Mouse (Mus musculus): ENCODE measurements around the gene Adad2. TPM values are rescaled to one million over a fixed set of nuclear protein-coding genes. Genes with fewer than 3 reads are reported as not detected.

The Adad2 gene
- polyA plus RNA-seq, 2 experiments from 2014 or later, result not detected

- no peak for ATAC-seq
Measured at GRCm38 (mm10) chr8:119616811-119617210, 4.3 kb downstream of the Adad2 start.

- ATAC-seq, result no peak
Measured at GRCm38 (mm10) chr8:119617586-119617985, 5.0 kb downstream of the Adad2 start.

GRCm38 (mm10) chr8:119618887-119619286 is 6.3 kb downstream of the Adad2 start:
- no peak for ATAC-seq

- no peak for ATAC-seq
Measured at GRCm38 (mm10) chr8:119620116-119620840, 7.7 kb downstream of the Adad2 start.

- no peak for ATAC-seq
Measured at GRCm38 (mm10) chr8:119620848-119621465, 8.4 kb downstream of the Adad2 start.

- ATAC-seq, result no peak
Measured at GRCm38 (mm10) chr8:119622555-119622954, 10.0 kb downstream of the Adad2 start.

- ATAC-seq, result no peak
Measured at GRCm38 (mm10) chr8:119623061-119623460, 10.5 kb downstream of the Adad2 start.

GRCm38 (mm10) chr8:119623744-119624143 is 11.2 kb downstream of the Adad2 start:
- no peak for ATAC-seq

GRCm38 (mm10) chr8:119624916-119625315 is 12.4 kb downstream of the Adad2 start:
- no peak for ATAC-seq

- ATAC-seq, result no peak
Measured at GRCm38 (mm10) chr8:119625788-119626187, 13.2 kb downstream of the Adad2 start.

GRCm38 (mm10) chr8:119627199-119627598 is 14.7 kb downstream of the Adad2 start:
- no peak for ATAC-seq

GRCm38 (mm10) chr8:119627613-119628359 is 15.2 kb downstream of the Adad2 start:
- no peak for ATAC-seq

- ATAC-seq, result no peak
Measured at GRCm38 (mm10) chr8:119630841-119631240, 18.3 kb downstream of the Adad2 start.

- ATAC-seq, result no peak
Measured at GRCm38 (mm10) chr8:119632246-119632645, 19.7 kb downstream of the Adad2 start.

- ATAC-seq, result no peak
Measured at GRCm38 (mm10) chr8:119632909-119633308, 20.4 kb downstream of the Adad2 start.

- ATAC-seq, result no peak
Measured at GRCm38 (mm10) chr8:119634616-119635336, 22.2 kb downstream of the Adad2 start.

- ATAC-seq, result no peak
Measured at GRCm38 (mm10) chr8:119635378-119635777, 22.8 kb downstream of the Adad2 start, which contains the start of gene Kcng4. Gene Kcng4, minus strand, starts transcription at chr8:119635680.

- ATAC-seq, result no peak
Measured at GRCm38 (mm10) chr8:119635958-119636357, 23.4 kb downstream of the Adad2 start.

GRCm38 (mm10) chr8:119636766-119637165 is 24.2 kb downstream of the Adad2 start:
- ATAC-seq, result no peak

- ATAC-seq, result no peak
Measured at GRCm38 (mm10) chr8:119637381-119637780, 24.8 kb downstream of the Adad2 start.

GRCm38 (mm10) chr8:119638261-119638660 is 25.7 kb downstream of the Adad2 start:
- no peak for ATAC-seq

- no peak for ATAC-seq
Measured at GRCm38 (mm10) chr8:119639798-119640197, 27.3 kb downstream of the Adad2 start.

GRCm38 (mm10) chr8:119641058-119641457 is 28.5 kb downstream of the Adad2 start:
- ATAC-seq, result no peak

Measured in activated CD4-positive, CD25-positive, alpha-beta regulatory T cell, adult 4 months (primary cell).